Mouse (Mus musculus) liver, embryonic 16.5 days (tissue): ENCODE data around the gene Anapc7. TPM values are rescaled to one million over a fixed set of nuclear protein-coding genes. Genes with fewer than 3 reads are reported as not detected.
"Not testable (repeated sequence)": the region's sequence is repeated elsewhere in the genome, so short reads cannot be mapped to it uniquely, and the experiment has no call there.

ENCODE experiments used
- ATAC-seq: fragments of 200-750 bp; cut with Nextera tagmentation; 2 replicates; pipeline ENCODE4 v1.8.0; 2017; ENCODE audit warnings: low read depth, mild to moderate bottlenecking, moderate number of reproducible peaks, moderate library complexity
- H3K27ac ChIP-seq: fragments of 300-500 bp; sonication (generic); 2 replicates; pipeline ENCODE4 v1.5.1; 2014; ENCODE audit warnings: mild to moderate bottlenecking, low read length
- H3K27me3 ChIP-seq: fragments of 300-500 bp; sonication (generic); 2 replicates; pipeline ENCODE4 v1.6.1; 2014; ENCODE audit warnings: low read depth, low read length, mixed read lengths; ENCODE audit not compliant: control insufficient read depth, insufficient read depth
- H3K36me3 ChIP-seq: fragments of 300-500 bp; sonication (generic); 2 replicates; pipeline ENCODE4 v1.6.1; 2014; ENCODE audit warnings: mild to moderate bottlenecking; ENCODE audit not compliant: control insufficient read depth, insufficient read depth
- H3K4me1 ChIP-seq: fragments of 300-500 bp; sonication (generic); 2 replicates; pipeline ENCODE4 v1.6.1; 2014; ENCODE audit warnings: low read depth, low read length, mixed read lengths; ENCODE audit not compliant: control insufficient read depth
- H3K4me2 ChIP-seq: fragments of 300-500 bp; sonication (generic); 2 replicates; pipeline ENCODE4 v1.6.1; 2014; ENCODE audit warnings: low read depth, low read length, mixed read lengths
- H3K4me3 ChIP-seq: fragments of 300-500 bp; sonication (generic); 2 replicates; pipeline ENCODE4 v1.5.1; 2014; ENCODE audit warnings: low read depth, mild to moderate bottlenecking, low read length
- H3K9ac ChIP-seq: fragments of 300-500 bp; sonication (generic); 2 replicates; pipeline ENCODE4 v1.6.1; 2014; ENCODE audit warnings: low read depth, low read length
- H3K9me3 ChIP-seq: fragments of 300-500 bp; sonication (generic); replicated peaks from 2 replicates; pipeline ENCODE4 v1.6.1; 2016; ENCODE audit warnings: low read length; ENCODE audit not compliant: control insufficient read depth
- WGBS: fragments of 180-500 bp; shearing (Covaris S2); extraction: QIAGEN DNeasy Blood & Tissue Kit; methylation state at CpG from one replicate; pipeline ENCODE4 v1.1.7; 2014; ENCODE audit not compliant: insufficient replicate concordance; 5-methylcytosine and 5-hydroxymethylcytosine counted together
- polyA plus RNA-seq: library from polyadenylated mRNA; unstranded; fragments of >200 nt; fragmentation: Nextera tagmentation; extraction: Ambion mirVana; gene quantifications from 2 replicates; pipeline ENCODE4 v1.2.1, GENCODE M21; 2015

The Anapc7 gene
- polyA plus RNA-seq, 1 experiment from 2014 or later, result 14.9 TPM

DNA sequence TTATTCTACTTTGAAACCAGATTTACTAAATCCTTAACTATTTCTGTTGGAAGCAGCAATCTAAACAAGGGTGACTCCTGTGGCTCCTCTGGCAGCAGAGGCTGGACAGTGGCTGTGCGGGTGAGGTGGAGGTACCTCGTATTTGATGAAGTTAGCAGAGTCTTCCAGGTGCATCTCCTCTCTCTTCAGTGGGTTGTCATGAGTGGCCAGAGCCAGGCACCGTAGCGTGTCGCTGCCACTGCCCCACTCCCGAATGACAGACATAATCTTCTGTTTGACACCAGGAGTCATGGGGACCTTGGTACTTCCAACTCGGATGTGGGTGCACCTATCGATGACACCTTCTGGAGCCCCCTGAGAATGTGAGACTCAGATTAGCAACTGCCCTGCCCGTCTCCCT is 39.9 kb downstream of the Anapc7 start:
- Histone ChIP-seq H3K36me3 (peaks cover 79% of the 10 kb centered on the region), H3K4me3 (no peak overlapping the region), H3K4me2 (no peak overlapping the region), H3K27ac (no peak overlapping the region), H3K9me3 (no peaks in the 10 kb centered on the region), H3K27me3 (no peaks in the 10 kb centered on the region), H3K9ac (no peak overlapping the region), H3K4me1 (no peaks in the 10 kb centered on the region)
- 89% methylated on average over 9 of the region's 9 CpGs for WGBS
- ATAC-seq, result no peak

GRCm38 (mm10) chr5:122471658-122472057 is 50.2 kb downstream of the Anapc7 start:
- WGBS, result 84% methylated on average over 5 of the region's 5 CpGs
- H3K36me3 ChIP-seq, result peaks cover 59% of the 10 kb centered on the region
- ATAC-seq, result no peak

GRCm38 (mm10) chr5:122474643-122475363 is 53.3 kb downstream of the Anapc7 start:
- Histone ChIP-seq H3K27me3 (no peaks in the 10 kb centered on the region), H3K4me3 (no peak overlapping the region), H3K4me2 (no peak overlapping the region), H3K9me3 (no peaks in the 10 kb centered on the region), H3K9ac (no peak overlapping the region), H3K27ac (no peak overlapping the region; the same call in 1 of the 2 replicates), H3K4me1 (no peaks in the 10 kb centered on the region), H3K36me3 (peaks cover 36% of the 10 kb centered on the region)
- ATAC-seq, result peak; percentile 60
- 73% methylated on average over 4 of the region's 4 CpGs for WGBS

More at GRCm38 (mm10) chr5:122471658-122472057, 50.2 kb downstream of the Anapc7 start:
- no peak overlapping the region for H3K4me2 ChIP-seq
- no peaks in the 10 kb centered on the region for H3K9me3 ChIP-seq
- H3K9ac ChIP-seq, result no peak overlapping the region
- no peak overlapping the region for H3K27ac ChIP-seq
- H3K4me1 ChIP-seq, result no peaks in the 10 kb centered on the region
- no peaks in the 10 kb centered on the region for H3K27me3 ChIP-seq
- no peak overlapping the region for H3K4me3 ChIP-seq

GRCm38 (mm10) chr5:122476078-122476477 is 54.6 kb downstream of the Anapc7 start:
- Histone ChIP-seq H3K4me3 (no peak overlapping the region), H3K9me3 (no peaks in the 10 kb centered on the region), H3K27ac (no peak overlapping the region), H3K27me3 (no peaks in the 10 kb centered on the region), H3K36me3 (peaks cover 27% of the 10 kb centered on the region), H3K4me1 (no peaks in the 10 kb centered on the region), H3K9ac (no peak overlapping the region), H3K4me2 (no peak overlapping the region)
- ATAC-seq, result no peak
- 37% methylated on average over 3 of the region's 3 CpGs for WGBS

DNA sequence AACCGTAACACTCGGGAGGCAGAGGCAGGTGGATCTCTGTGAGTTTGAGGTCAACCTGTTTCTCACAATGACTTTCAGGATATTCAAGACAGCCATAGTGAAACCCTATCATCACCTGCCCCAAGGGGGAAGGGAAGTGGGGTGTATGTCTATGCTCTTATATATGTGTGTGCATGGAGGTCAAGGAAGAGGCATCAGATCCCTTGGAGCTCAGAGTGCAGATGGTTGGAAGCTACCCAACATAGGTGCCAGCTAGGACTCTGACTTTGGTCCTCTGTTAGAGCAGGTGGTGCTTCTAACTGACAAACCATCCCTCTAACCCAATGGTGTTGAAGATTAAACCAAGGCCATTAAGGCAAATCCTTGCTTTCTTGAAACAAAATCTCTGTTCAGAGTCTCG is 56.0 kb downstream of the Anapc7 start:
- no peak overlapping the region for H3K4me2 ChIP-seq
- 81% methylated on average over 3 of the region's 3 CpGs for WGBS
- H3K36me3 ChIP-seq, result peaks cover 19% of the 10 kb centered on the region
- H3K9ac ChIP-seq, result no peak overlapping the region
- no peaks in the 10 kb centered on the region for H3K4me1 ChIP-seq
- H3K4me3 ChIP-seq, result no peak overlapping the region
- H3K9me3 ChIP-seq, result no peaks in the 10 kb centered on the region
- no peak for ATAC-seq
- H3K27me3 ChIP-seq, result no peaks in the 10 kb centered on the region
- no peak overlapping the region for H3K27ac ChIP-seq

GRCm38 (mm10) chr5:122479131-122479530 is 57.6 kb downstream of the Anapc7 start:
- peaks cover 21% of the 10 kb centered on the region for H3K36me3 ChIP-seq
- ATAC-seq, result no peak
- no peaks in the 10 kb centered on the region for H3K27me3 ChIP-seq
- H3K4me3 ChIP-seq, result no peak overlapping the region
- H3K27ac ChIP-seq, result no peak overlapping the region
- H3K9ac ChIP-seq, result no peak overlapping the region
- no peaks in the 10 kb centered on the region for H3K4me1 ChIP-seq
- no peaks in the 10 kb centered on the region for H3K9me3 ChIP-seq
- no peak overlapping the region for H3K4me2 ChIP-seq
- 66% methylated on average over 2 of the region's 2 CpGs for WGBS

DNA sequence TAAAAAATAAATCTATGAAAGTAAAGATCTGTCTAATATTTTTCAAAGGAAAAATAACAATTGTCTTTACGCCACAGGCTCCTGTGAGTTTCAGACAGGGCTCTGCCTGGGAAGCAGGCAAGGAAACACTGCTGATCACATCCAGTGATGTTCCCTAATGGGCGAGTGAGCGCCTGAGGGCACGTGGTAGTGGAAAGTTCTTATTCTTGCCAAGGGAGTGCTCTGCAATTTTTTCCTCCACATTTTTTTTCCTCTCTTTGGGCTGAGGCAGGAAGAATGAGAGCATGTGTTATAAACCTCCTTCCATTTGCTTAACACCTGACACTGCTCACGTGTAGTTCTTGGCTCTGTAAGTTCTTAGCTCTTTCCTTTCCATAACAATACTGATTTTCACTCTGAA is 60.4 kb downstream of the Anapc7 start:
- no peaks in the 10 kb centered on the region for H3K27me3 ChIP-seq
- H3K9me3 ChIP-seq, result no peaks in the 10 kb centered on the region
- H3K27ac ChIP-seq, result no peak overlapping the region
- H3K4me2 ChIP-seq, result no peak overlapping the region
- WGBS, result 88% methylated on average over 5 of the region's 5 CpGs
- H3K4me3 ChIP-seq, result no peak overlapping the region
- peaks cover 38% of the 10 kb centered on the region for H3K36me3 ChIP-seq
- no peak overlapping the region for H3K9ac ChIP-seq
- no peaks in the 10 kb centered on the region for H3K4me1 ChIP-seq
- ATAC-seq, result no peak

GRCm38 (mm10) chr5:122482733-122483391 is 61.4 kb downstream of the Anapc7 start:
- Histone ChIP-seq H3K4me1 (no peaks in the 10 kb centered on the region), H3K4me2 (no peak overlapping the region), H3K27me3 (no peaks in the 10 kb centered on the region), H3K9ac (no peak overlapping the region), H3K36me3 (peaks cover 39% of the 10 kb centered on the region), H3K9me3 (no peaks in the 10 kb centered on the region), H3K27ac (no peak overlapping the region), H3K4me3 (no peak overlapping the region)
- no peak for ATAC-seq
- 73% methylated on average over 6 of the region's 6 CpGs for WGBS

DNA sequence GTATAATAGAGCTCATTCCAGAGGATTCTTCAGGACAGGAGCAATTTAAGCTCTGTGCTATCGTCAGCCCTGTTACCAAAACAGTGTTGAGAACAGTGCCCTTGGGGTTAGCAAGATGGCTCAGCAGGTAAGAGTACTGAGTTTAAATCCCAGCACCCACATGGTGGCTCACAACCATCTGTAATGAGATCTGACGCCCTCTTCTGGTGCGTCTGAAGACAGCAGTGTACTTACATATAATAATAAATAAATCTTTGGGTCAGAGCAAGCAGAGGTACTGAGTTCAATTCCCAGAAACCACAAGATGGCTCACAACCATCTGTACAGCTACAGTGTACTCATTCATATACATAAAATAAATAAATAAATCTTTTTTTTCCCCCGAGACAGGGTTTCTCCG is 64.8 kb downstream of the Anapc7 start:
- H3K4me2 ChIP-seq, H3K27me3 ChIP-seq, H3K4me3 ChIP-seq, H3K4me1 ChIP-seq, H3K9me3 ChIP-seq, H3K9ac ChIP-seq, ATAC-seq, H3K27ac ChIP-seq: not testable (repeated sequence)
- peaks cover 59% of the 10 kb centered on the region for H3K36me3 ChIP-seq
- WGBS, result 68% methylated on average over 5 of the region's 5 CpGs
